7 mouse cellular contexts compared by ENCODE assay signal in the genomic region with DNA sequence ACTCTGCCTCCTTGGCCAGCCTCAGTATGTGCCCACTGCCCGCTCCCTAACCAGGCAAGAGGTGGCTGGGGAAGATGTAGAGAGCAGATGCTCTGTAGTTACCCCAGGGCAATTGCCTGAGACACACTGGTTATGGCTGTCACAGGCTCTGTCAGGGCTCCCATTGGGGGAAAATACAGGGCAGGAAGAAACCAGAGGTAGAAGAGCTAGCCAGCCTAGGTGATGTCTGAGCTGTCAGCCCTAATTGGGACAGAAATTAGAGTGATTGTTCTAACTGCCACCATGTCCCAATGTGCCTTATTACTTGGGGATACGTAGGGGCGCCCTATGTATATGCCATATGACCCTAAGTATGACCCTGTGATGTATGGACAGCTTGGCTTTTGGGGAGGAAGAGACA. TPM values are rescaled to one million over a fixed set of nuclear protein-coding genes. Genes with fewer than 3 reads are reported as not detected.
DNase-seq lines count a peak whose midpoint lies in the region; ATAC-seq lines count a peak whose summit lies in the region.

No protein-coding gene starts in this region.

- H3K27me3 ChIP-seq in megakaryocyte, embryonic 14.5 days (replicated peaks): no peaks in the 10 kb centered on the region
- H3K27me3 ChIP-seq in forebrain, embryonic 13.5 days: no peaks in the 10 kb centered on the region
- H3K27me3 ChIP-seq in limb, embryonic 15.5 days: no peaks in the 10 kb centered on the region
- no peaks in the 10 kb centered on the region for H3K27me3 ChIP-seq in stomach, embryonic 15.5 days (replicated peaks)

- no peak overlapping the region for H3K27ac ChIP-seq in forebrain, embryonic 13.5 days
- no peak overlapping the region for H3K27ac ChIP-seq in limb, embryonic 15.5 days
- H3K27ac ChIP-seq in stomach, embryonic 15.5 days: no peak overlapping the region

- H3K4me1 ChIP-seq in megakaryocyte, embryonic 14.5 days: peaks cover 73% of the 10 kb centered on the region
- H3K4me1 ChIP-seq in forebrain, embryonic 13.5 days: peaks cover 33% of the 10 kb centered on the region
- H3K4me1 ChIP-seq in limb, embryonic 15.5 days: peaks cover 14% of the 10 kb centered on the region
- peaks cover 7% of the 10 kb centered on the region for H3K4me1 ChIP-seq in stomach, embryonic 15.5 days

- WGBS in forebrain, embryonic 13.5 days: 94% methylated on average over 3 of the region's 3 CpGs
- 90% methylated on average over 3 of the region's 3 CpGs for WGBS in limb, embryonic 15.5 days
- WGBS in stomach, embryonic 15.5 days: 91% methylated on average over 3 of the region's 3 CpGs

- intact Hi-C loops in left cerebral cortex, postnatal 36 days (cut with DNase I): loop anchor here (5.0 to 10.0 kb wide), 2 partner anchors 73 to 321 kb away; a partner anchor contains a TSS

- DNase-seq in left cerebral cortex, postnatal 36 days (ENCODE audit: low spot score in 2 of 2): no peak
- DNase-seq in urinary bladder, postnatal 36 days (ENCODE audit: low spot score in 2 of 2): no peak

- no peak for ATAC-seq in megakaryocyte, adult 5-6 weeks (ENCODE audit: poor library complexity, severe bottlenecking)
- ATAC-seq in forebrain, embryonic 13.5 days: no peak
- no peak for ATAC-seq in limb, embryonic 15.5 days (ENCODE audit: insufficient number of reproducible peaks, low FRiP score, low TSS enrichment, low read depth)
- ATAC-seq in stomach, embryonic 15.5 days (ENCODE audit: insufficient read depth, low FRiP score, low read depth): no peak

- peak overlapping the region; percentile 92 for H3K4me3 ChIP-seq in megakaryocyte, embryonic 14.5 days (replicated peaks)
- peak overlapping the region; percentile 80; the same call in 1 of the 2 replicates for H3K4me3 ChIP-seq in forebrain, embryonic 13.5 days
- 0 out of 2 replicates have a peak overlapping the region, but pooled peaks have one; percentile 83 for H3K4me3 ChIP-seq in limb, embryonic 15.5 days
- peak overlapping the region; percentile 65; the same call in 1 of the 2 replicates for H3K4me3 ChIP-seq in stomach, embryonic 15.5 days (replicated peaks)

- H3K36me3 ChIP-seq in megakaryocyte, embryonic 14.5 days (replicated peaks; ENCODE audit: low read length): peaks cover 49% of the 10 kb centered on the region
- peaks cover 34% of the 10 kb centered on the region for H3K36me3 ChIP-seq in forebrain, embryonic 13.5 days (ENCODE audit: poor library complexity, severe bottlenecking)
- peaks cover 31% of the 10 kb centered on the region for H3K36me3 ChIP-seq in limb, embryonic 15.5 days
- H3K36me3 ChIP-seq in stomach, embryonic 15.5 days: peaks cover 9% of the 10 kb centered on the region; the same call in 1 of the 2 replicates

- H3K9ac ChIP-seq in forebrain, embryonic 13.5 days: peak overlapping the region; percentile 89
- no peak overlapping the region for H3K9ac ChIP-seq in limb, embryonic 15.5 days
- no peak overlapping the region for H3K9ac ChIP-seq in stomach, embryonic 15.5 days

- no peaks in the 10 kb centered on the region for H3K9me3 ChIP-seq in megakaryocyte, embryonic 14.5 days
- H3K9me3 ChIP-seq in forebrain, embryonic 13.5 days (replicated peaks): no peaks in the 10 kb centered on the region
- no peaks in the 10 kb centered on the region for H3K9me3 ChIP-seq in limb, embryonic 15.5 days
- no peaks in the 10 kb centered on the region for H3K9me3 ChIP-seq in stomach, embryonic 15.5 days

- H3K4me2 ChIP-seq in forebrain, embryonic 13.5 days: peak overlapping the region; percentile 83
- peak overlapping the region; percentile 82; the same call in 1 of the 2 replicates for H3K4me2 ChIP-seq in limb, embryonic 15.5 days
- peak overlapping the region; percentile 72; the same call in 1 of the 2 replicates for H3K4me2 ChIP-seq in stomach, embryonic 15.5 days

RNA-seq across cellular contexts. Expression of a gene that starts 1.5 kb away (rescaled TPM):
- polyA plus RNA-seq in megakaryocyte, embryonic 14.5 days (2012; ENCODE audit: insufficient read depth, low replicate concordance): 1,596 and 3,155 TPM in 2 replicates
- 140 and 157 TPM in 2 replicates for total RNA-seq in megakaryocyte, adult 5-6 weeks (2015)
- total RNA-seq in megakaryocyte, adult 5-6 weeks (2017): 125 and 141 TPM in 2 replicates
- polyA plus RNA-seq in forebrain, embryonic 13.5 days (2015; fragmentation: Nextera tagmentation; extraction: Ambion mirVana): 33.0 and 33.2 TPM in 2 replicates
- polyA plus RNA-seq in limb, embryonic 15.5 days (2015; fragmentation: Nextera tagmentation; extraction: Ambion mirVana): 19.6 and 22.2 TPM in 2 replicates
- 15.0 and 19.4 TPM in 2 replicates for polyA plus RNA-seq in stomach, embryonic 15.5 days (2015; fragmentation: Nextera tagmentation; extraction: Ambion mirVana)
- 10 to 100 TPM; 55.5 to 76.0 TPM for total RNA-seq in left cerebral cortex, postnatal 36 days (2021)

RNA-seq across cellular contexts. Expression of a gene that starts 17.8 kb away (rescaled TPM):
- 47.7 and 52.0 TPM in 2 replicates for polyA plus RNA-seq in megakaryocyte, embryonic 14.5 days (2012; ENCODE audit: insufficient read depth, low replicate concordance)
- total RNA-seq in megakaryocyte, adult 5-6 weeks (2015): 42.2 and 64.0 TPM in 2 replicates
- total RNA-seq in megakaryocyte, adult 5-6 weeks (2017): 47.8 and 55.3 TPM in 2 replicates
- polyA plus RNA-seq in forebrain, embryonic 13.5 days (2015; fragmentation: Nextera tagmentation; extraction: Ambion mirVana): 36.6 and 40.8 TPM in 2 replicates
- 37.6 and 40.2 TPM in 2 replicates for polyA plus RNA-seq in limb, embryonic 15.5 days (2015; fragmentation: Nextera tagmentation; extraction: Ambion mirVana)
- 36.1 and 40.6 TPM in 2 replicates for polyA plus RNA-seq in stomach, embryonic 15.5 days (2015; fragmentation: Nextera tagmentation; extraction: Ambion mirVana)
- total RNA-seq in left cerebral cortex, postnatal 36 days (2021): 10 to 100 TPM; 14.0 to 16.7 TPM

RNA-seq across cellular contexts. Expression of a gene that starts 24.1 kb away (rescaled TPM):
- 30.9 and 36.1 TPM in 2 replicates for polyA plus RNA-seq in megakaryocyte, embryonic 14.5 days (2012; ENCODE audit: insufficient read depth, low replicate concordance)
- total RNA-seq in megakaryocyte, adult 5-6 weeks (2015): 12.1 and 13.2 TPM in 2 replicates
- 5.8 and 7.4 TPM in 2 replicates for total RNA-seq in megakaryocyte, adult 5-6 weeks (2017)
- polyA plus RNA-seq in forebrain, embryonic 13.5 days (2015; fragmentation: Nextera tagmentation; extraction: Ambion mirVana): 32.0 and 36.3 TPM in 2 replicates
- polyA plus RNA-seq in limb, embryonic 15.5 days (2015; fragmentation: Nextera tagmentation; extraction: Ambion mirVana): 31.7 and 33.7 TPM in 2 replicates
- polyA plus RNA-seq in stomach, embryonic 15.5 days (2015; fragmentation: Nextera tagmentation; extraction: Ambion mirVana): 31.5 and 33.8 TPM in 2 replicates
- total RNA-seq in left cerebral cortex, postnatal 36 days (2021): 10 to 100 TPM; 35.5 to 37.0 TPM

RNA-seq across cellular contexts. Expression of a gene that starts 25.3 kb away (rescaled TPM):
- polyA plus RNA-seq in megakaryocyte, embryonic 14.5 days (2012; ENCODE audit: insufficient read depth, low replicate concordance): 2.1 and 3.6 TPM in 2 replicates
- total RNA-seq in megakaryocyte, adult 5-6 weeks (2015): 0.13 TPM in 1 of 2 replicates, not detected in the other
- 0.04 TPM in 1 of 2 replicates, not detected in the other for total RNA-seq in megakaryocyte, adult 5-6 weeks (2017)
- 0.37 and 0.58 TPM in 2 replicates for polyA plus RNA-seq in forebrain, embryonic 13.5 days (2015; fragmentation: Nextera tagmentation; extraction: Ambion mirVana)
- polyA plus RNA-seq in limb, embryonic 15.5 days (2015; fragmentation: Nextera tagmentation; extraction: Ambion mirVana): 0.51 and 0.76 TPM in 2 replicates
- polyA plus RNA-seq in stomach, embryonic 15.5 days (2015; fragmentation: Nextera tagmentation; extraction: Ambion mirVana): 0.73 and 0.75 TPM in 2 replicates
- under 1 TPM; 0.12 to 0.86 TPM for total RNA-seq in left cerebral cortex, postnatal 36 days (2021)

RNA-seq across cellular contexts. Expression of a gene that starts 25.8 kb away (rescaled TPM):
- polyA plus RNA-seq in megakaryocyte, embryonic 14.5 days (2012; ENCODE audit: insufficient read depth, low replicate concordance): 1.4 and 23.1 TPM in 2 replicates
- total RNA-seq in megakaryocyte, adult 5-6 weeks (2015): 0.84 and 1.9 TPM in 2 replicates
- total RNA-seq in megakaryocyte, adult 5-6 weeks (2017): 1.2 and 1.7 TPM in 2 replicates
- polyA plus RNA-seq in forebrain, embryonic 13.5 days (2015; fragmentation: Nextera tagmentation; extraction: Ambion mirVana): 0.71 and 0.83 TPM in 2 replicates
- polyA plus RNA-seq in limb, embryonic 15.5 days (2015; fragmentation: Nextera tagmentation; extraction: Ambion mirVana): 5.3 and 6.8 TPM in 2 replicates
- 7.3 and 8.8 TPM in 2 replicates for polyA plus RNA-seq in stomach, embryonic 15.5 days (2015; fragmentation: Nextera tagmentation; extraction: Ambion mirVana)
- total RNA-seq in left cerebral cortex, postnatal 36 days (2021): 1 to 10 TPM in 1 of 2 experiments, under 1 TPM in 1; 0.94 to 1.0 TPM

Comparison
In these comparisons a context has a peak if more than half of its experiments do, and no peak if none do; other contexts are left out.
1. RNA of a gene that starts 1.5 kb away (polyA plus RNA-seq): 1,596 to 3,155 TPM in megakaryocyte, embryonic 14.5 days; 33.0 to 33.2 TPM in forebrain, embryonic 13.5 days, 19.6 to 22.2 TPM in limb, embryonic 15.5 days and 15.0 to 19.4 TPM in stomach, embryonic 15.5 days; every median in the first group is over 10 times any median in the second.
2. Peak in every context shown above with its lines, with median percentiles within 50 percentile points of each other: H3K4me3 ChIP-seq and H3K4me2 ChIP-seq.